Mouse (Mus musculus) monocyte, adult 2 months (primary cell): ENCODE results near the gene Scarf1.
A peak's percentile ranks its signal among the peaks of the same experiment; 100 is the strongest.

Experiments
- DNase-seq, 2 experiments: peaks; one replicate each; pipeline ENCODE4 v3.0.0; 2022; ENCODE audit warnings: low spot score in 2 of 2, low read depth in 1 of 2

Scarf1 gene

DNA sequence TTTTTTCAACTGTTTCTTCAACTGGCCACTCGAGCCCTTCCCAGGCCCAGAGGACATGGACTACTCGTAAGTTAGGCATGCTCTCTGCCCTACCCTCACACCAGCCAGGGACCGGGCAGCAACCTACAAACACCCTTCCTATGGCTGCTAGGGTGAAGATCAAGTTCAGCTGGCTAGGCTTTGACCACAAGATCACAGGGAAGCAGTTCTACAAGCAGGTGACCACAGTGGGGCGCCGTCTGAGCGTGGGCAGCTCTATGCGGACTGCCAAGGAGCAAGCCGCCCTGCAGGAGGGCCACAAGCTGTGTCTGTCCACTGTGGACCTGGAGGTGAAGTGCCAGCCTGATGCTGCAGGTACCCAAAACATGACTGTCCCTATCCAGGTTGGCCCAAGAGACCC lies 49.5 kb downstream of the Scarf1 start:
- DNase-seq = no peak

DNA sequence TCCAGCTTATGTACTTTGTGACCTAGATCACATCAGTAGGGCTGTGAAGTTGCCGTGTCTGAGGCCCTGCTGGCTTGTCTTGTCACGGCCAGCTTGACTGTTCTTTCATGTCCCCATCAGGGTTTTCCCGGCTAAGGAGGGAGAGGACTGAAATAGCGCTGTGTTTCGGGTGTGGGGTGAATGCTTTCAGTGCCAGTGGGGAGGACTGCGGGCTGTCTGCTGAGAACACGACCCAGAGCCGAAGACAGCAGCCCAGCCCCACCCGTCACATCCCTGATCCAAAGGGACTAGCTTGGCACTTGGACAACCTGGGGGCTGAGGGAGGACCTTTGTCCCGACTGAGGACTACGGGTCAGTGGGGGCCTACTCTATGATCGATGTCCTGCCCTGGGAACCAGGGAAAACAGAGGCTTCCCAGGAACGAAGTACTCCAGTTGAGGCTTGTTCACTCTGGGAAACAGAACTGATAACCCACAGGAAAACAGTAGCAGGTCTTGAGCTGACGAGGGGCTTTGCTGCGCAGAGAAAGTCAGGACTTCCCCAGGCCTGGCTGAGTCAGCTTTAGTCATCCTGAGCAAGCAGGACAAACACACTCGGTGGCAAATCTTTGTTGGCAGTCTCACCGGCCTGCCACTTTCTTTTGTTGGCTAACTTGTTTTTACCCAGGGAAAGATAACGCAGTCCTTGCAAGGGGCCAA lies 50.7 kb downstream of the Scarf1 start:
- no peak for DNase-seq

DNA sequence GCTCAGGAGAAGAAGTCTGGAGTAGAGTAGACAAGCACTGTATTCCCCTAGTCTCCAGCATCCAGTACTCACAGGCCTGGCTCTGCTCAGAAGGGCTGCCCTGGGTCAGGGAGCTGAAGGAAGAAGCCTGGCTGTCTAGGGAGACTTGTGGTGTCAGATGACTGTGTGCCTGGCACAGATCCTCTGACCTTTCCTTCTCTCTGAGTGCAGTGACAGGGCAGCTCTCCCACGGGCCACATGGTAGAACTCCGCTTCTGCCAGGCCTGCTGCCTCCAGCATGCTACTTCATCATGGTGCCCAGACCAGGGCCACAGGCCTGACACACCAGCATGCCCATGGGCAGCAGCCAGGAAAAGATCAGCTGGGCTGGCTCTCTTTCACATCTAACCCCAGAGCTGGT lies 52.5 kb downstream of the Scarf1 start:
- no peak for DNase-seq

DNA sequence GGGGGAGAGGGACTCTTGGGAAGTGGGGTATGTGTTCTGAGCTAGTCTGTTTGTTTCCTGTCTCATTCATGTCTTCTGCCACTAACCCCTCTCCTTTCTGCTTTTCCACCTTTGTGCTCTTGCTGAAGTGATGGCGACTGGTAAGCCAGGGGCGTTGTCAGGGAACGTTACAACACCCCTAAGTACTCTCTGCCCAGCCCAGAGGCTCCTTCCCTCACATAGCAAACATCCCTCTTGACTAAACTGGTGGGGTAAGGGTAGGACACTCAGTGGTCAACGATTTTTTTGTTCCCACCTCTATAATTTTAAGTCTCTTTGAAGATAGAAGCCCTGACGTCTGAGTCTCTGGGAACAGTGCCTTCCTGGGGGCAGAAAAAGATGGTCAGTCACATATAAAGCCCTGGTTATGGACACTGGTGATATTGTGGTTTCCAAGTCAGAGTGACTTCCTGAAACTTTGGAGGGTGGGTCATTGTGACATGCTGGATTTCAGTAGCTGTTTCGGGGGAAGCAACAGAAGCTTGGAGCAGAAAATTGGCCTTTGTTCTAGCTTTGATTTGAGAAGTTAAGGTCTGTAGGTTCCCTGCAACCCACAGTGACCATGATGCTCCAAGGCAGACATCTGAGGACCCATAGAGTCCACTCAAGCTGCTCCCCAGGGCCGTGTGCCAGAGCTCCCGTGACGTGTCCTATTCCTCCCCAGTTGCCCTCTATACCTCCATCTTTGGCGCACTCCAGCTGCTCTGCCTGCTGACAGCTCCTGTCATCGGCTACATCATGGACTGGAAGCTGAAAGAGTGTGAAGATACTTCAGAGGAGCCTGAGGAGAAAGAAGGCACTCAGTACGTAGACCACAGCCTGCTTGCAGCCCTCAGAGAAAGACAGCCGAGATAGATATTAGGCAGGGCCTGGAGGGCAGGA lies 53.2 kb downstream of the Scarf1 start:
- DNase-seq = peak in 1 of 2 experiments; percentile 37

DNA sequence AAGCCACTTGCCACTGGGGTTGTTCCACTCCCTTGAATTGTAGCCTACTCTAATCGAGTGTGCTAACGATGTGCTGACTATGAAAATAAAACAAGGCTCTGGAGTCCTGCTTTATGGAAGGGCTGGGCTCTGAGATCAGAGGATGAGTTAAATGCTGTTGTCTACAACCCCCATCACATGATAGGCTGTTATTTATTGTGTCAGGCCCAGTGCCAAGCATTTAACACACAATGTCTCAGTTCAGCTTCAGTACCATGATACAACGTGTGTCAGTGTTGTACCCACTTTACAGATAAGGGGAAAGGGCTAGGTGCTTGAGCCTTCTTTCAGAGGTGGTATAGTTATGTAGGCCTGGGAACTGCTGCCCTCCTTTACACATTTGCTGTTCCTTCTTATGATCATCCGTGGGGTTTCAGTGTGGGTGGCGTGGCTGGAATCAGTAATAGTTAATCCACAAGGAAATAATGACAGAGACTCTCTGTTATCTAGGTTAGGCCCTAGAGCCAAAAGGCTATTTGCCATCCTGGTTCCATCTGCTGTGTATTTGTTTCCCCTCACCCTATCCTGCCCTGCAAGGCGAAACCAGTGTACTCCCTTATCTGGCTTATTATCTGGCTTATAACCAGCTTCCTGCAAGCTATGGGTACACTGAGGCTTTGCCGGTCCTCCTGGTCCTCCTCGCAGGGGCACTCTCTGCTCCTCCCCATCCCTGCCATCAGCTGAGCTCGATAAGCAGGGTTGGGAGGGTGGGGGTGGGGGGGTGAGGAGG lies 54.2 kb downstream of the Scarf1 start:
- no peak for DNase-seq

DNA sequence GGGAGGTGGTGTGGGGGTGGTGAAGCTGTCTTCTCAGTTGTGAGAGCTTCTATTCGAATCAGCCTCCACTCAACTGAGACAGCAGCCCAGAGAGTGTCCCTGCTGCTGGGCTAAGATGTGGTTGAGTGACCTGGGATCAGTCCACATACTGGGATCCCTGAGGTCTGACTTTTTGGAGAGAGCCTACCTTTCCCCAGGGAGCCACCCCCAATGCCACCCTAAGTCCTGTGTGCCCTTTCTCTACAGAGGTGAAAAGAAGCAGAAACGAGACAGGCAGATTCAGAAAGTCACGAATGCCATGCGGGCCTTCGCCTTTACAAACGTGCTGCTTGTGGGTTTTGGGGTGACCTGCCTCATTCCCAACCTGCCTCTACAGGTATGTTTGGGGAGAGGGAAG lies 54.8 kb downstream of the Scarf1 start:
- DNase-seq = no peak

DNA sequence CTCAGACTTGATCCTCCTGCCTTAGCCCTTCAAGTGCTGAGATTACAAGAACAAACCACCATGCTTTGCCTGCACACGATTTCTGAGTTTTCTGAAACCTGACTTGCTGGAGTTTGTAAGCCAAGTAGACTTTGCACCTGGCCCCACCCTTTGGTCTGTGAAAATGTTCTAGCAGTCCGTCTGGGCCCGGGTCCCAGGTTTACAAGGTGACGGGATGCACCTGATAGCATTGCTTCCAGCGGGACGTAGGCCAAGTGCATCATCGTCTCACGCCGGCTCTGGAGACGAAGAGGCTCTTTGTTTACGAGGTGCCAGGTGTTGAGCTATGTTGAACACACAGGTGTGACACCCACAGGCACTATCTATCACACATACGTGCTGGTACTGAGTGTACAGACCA lies 55.6 kb downstream of the Scarf1 start:
- no peak for DNase-seq

DNA sequence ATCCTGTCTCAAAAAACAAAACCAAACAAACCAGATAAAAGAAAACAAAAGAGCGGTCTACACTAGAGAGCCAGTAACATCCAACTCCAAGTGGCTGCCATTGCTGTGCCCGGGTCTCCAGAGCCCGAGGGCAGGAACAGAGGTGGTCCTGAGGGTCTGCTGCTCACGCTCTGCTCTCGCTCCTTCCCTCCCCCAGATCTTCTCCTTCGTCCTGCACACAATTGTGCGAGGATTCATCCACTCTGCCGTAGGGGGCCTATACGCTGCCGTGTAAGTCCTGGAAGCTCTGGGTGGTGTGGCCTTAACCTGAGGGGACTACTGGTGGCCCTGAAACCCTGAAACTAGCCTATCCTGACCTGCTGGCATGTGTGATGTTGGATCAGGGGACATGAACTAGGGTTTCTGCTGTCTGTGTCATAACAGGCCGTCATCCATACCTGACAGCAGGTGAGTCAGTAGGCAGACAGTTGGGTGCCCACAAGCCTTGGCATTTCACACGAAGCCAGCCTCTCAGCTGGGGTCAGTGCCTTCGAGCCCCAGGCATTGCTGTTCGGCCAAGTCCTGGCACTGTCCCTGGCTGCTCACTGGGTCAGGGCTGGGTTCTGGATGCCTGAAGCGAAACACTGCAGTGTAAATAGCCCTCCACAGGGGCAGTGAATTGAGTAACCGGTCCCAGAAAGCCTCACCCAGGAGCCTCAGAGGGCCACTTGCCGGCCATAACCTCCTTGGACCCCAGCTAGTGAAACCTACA lies 57.2 kb downstream of the Scarf1 start:
- no peak for DNase-seq

DNA sequence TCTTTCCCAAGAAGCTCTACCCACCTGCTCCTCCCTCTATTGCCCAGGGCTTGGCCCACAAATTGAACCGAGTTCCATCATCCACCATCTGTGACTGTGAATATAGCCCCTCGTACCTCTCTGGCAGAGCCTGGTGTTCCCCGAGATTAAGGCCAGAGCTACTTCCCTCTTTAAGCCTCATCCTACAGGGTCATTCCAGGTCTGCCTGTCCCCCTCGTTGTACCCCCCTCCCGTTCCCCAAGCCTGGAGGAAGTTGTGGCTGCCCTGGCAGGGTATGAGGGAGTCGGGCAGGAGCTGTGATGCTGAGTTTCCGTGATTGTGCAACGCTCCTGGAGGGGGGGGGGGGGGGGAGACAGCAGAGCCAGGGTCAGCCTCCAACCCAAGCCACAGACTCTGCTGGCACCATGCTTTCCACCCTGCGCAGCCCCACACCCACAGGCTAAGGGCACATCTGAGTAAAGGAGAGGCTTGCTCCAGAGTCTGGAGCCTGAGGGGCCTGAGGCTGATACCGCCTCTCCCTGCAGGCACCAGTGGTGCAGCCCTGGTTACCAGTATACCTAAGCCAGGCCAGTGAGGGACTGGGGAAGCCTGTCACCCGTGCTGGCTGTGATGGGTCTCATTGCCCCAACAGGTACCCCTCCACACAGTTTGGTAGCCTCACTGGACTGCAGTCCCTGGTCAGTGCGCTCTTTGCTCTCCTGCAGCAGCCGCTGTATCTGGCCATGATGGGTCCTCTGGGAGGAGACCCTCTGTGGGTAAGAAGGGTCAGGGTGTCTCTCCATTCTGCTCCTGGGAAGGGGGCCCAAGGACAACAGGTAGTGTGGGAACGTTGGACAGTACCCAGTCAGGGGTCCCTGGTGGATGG lies 58.0 kb downstream of the Scarf1 start:
- peak; percentile 43 to 52 for DNase-seq

DNA sequence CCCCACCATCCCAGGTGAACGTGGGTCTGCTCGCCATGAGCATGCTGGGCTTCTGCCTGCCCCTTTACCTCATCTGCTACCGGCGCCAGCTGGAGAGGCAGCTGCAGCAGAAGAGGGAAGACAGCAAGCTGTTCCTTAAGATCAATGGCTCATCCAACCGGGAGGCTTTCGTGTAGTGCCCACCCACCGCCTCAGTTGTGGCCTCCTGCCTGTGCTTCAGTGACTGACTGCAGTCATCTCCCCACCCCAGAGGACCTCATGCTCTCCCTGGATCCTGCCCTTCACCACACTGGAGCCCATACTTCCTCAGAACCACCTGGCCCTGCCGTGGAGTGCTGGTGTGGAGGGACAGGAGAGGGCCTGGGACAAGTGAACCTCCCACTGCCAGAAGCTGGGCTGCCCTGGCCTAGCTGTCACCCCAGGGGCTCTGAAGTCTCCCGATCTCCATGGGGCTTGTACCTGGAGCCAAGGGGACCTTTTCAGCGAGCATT lies 59.0 kb downstream of the Scarf1 start:
- DNase-seq = no peak

DNA sequence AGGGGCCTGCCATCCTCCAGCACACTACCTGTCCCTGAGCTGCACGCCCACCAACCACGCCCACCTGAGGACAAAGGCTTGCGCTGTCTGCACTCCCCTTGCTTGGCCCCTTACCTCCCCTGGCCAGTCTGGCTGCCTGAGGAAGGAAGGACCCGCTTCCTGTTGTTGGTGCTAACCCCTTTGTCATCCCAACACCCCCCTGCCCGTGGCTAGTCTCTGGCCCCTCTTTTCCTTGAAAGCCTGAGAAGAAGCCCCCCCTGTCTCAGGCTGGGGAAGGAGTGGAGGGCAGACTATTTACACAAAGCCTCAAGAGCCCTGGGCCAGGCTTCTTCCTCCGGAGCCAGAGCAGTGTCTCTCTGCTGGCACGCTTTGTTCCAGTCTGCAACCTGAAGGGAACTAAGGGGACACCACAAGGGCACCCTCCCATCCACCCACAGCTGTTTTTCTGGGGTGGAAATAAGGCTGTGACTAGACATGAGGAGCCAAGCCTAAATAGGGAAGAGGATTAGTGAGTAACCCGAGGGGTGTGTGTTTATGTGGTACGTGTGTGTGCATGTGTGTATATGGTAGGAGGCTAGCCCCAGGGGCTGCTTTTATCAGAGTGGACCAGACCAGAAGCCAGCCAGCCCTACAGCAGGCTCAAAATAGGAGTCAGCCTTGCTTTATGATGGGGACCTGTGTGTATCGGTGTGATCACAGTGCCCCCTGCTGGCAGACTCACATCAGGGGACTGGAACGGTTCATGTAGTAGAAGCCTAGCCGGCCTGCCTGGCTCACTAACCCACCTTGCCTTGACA lies 59.7 kb downstream of the Scarf1 start:
- peak; percentile 70 to 78 for DNase-seq

DNA sequence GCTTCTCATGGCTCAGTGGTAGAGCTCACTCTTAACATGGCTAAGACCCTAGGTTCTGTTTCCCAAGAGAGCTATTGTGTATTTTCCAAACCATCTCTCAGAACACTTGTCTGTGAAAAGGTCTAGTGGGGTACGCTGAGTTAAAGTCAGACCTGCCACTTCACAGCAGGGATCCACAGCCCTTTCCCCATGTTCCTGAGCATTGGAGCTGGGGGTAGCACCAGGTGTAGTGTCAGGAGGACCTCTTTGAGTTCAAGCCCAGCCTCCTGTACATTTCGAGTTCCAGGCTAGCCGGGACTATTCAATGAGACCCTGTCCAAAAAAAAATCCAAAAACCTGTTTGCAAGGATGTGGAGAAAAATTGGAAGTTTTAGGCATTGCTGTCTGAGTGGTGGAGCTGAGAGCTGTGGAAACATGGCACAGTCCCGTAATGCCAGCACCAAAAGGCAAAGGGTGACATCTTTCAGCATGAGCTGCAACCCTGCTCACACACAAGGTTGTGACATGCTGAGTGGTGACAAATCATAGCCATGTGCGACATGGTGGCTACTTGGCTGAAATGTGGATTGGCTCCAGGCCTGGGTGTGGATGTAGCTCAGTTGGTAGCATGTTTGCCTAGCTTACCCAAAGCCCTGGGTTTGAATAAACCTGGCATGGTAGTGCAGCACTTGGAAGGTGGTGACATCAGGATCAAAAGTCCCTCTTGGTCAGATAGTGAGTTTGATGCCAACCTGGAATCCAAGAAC lies 61.2 kb downstream of the Scarf1 start:
- DNase-seq = no peak

DNA sequence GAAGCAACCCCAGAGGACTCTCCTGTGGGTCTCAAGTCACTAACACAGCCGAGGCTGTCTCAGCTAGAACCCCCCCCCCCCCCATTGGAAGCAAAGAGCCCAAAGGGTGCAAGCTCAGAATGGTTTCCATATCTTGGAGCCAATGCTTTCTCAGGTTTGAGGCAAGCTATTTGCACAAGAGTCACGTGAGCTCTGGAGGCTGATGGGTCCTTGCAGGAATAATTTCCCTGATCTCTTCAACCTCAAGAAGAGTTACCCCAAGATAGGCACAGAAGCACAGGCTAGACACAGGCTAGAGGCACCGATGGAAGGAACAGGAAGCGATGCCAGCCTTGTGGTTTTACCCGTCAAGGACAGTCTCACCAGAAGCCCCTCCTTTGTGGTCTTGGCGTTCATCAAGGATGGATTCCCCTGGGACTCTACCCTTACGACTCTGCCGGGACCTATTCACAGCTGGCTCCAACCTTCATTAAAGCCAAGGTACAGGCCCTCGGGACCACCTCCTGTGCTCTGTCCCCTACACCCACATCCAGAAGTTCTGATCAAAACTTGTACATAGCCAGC lies 62.3 kb downstream of the Scarf1 start:
- DNase-seq = no peak
